ENCODE assay signal across 20 mouse cellular contexts in the genomic region with DNA sequence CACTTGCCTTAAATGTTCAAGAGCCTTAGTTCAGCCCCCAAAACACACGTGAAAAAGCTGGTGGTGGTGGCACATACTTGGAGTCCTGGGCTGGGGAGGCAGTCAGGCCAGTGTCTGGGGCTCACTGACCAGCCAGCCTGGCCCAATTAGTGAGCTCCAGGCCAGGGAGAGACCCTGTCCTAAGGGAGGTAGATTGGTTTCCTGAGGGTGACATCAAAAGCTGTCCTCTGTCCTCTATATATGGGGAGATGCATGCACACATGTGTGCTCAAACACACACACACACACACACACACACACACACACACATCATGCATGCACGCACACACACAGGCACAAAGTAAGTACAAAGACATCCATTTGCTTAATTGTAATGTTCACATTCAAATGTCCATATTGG. TPM values are rescaled to one million over a fixed set of nuclear protein-coding genes. Genes with fewer than 3 reads are reported as not detected.
DNase-seq lines count a peak whose midpoint lies in the region; ATAC-seq and TF ChIP-seq lines count a peak whose summit lies in the region.
"Had no signal": no experiment of that assay in that cellular context is flagged by ENCODE, and none has a peak within 500 bp of the region (broad histone marks: within the 10 kb centered on the region; RNA-seq: fewer than 3 reads in every experiment).

No protein-coding gene starts in this region.

- H3K4me3 ChIP-seq in intestine, embryonic 15.5 days (replicated peaks), result no peak overlapping the region
- H3K4me3 ChIP-seq in intestine, postnatal 0 days (ENCODE audit: low read depth, low read length), result no peak overlapping the region
- H3K4me3 ChIP-seq in hindbrain, embryonic 13.5 days, result no peak overlapping the region
- no peak overlapping the region for H3K4me3 ChIP-seq in midbrain, embryonic 12.5 days
- no peak overlapping the region for H3K4me3 ChIP-seq in neural tube, embryonic 15.5 days (replicated peaks)
- H3K4me3 ChIP-seq: kidney, embryonic 15.5 days; myocyte; stomach, embryonic 15.5 days had no signal

- no peak overlapping the region for H3K4me2 ChIP-seq in intestine, embryonic 15.5 days (replicated peaks)
- no peak overlapping the region for H3K4me2 ChIP-seq in intestine, postnatal 0 days (replicated peaks; ENCODE audit: low read depth)
- H3K4me2 ChIP-seq in hindbrain, embryonic 13.5 days, result peak overlapping the region; percentile 46; the same call in 1 of the 2 replicates
- H3K4me2 ChIP-seq in midbrain, embryonic 12.5 days (replicated peaks), result no peak overlapping the region
- peak overlapping the region; percentile 52 for H3K4me2 ChIP-seq in neural tube, embryonic 15.5 days
- H3K4me2 ChIP-seq: liver, embryonic 11.5 days; stomach, embryonic 15.5 days had no signal

- peak; percentile 16; the same call in 1 of the 2 replicates for ATAC-seq in intestine, embryonic 15.5 days
- ATAC-seq in intestine, postnatal 0 days, result no peak
- peak; percentile 9; the same call in 1 of the 2 replicates for ATAC-seq in hindbrain, embryonic 13.5 days (ENCODE audit: low FRiP score)
- no peak for ATAC-seq in midbrain, embryonic 12.5 days (ENCODE audit: low FRiP score, low read depth)
- ATAC-seq in neural tube, embryonic 15.5 days (ENCODE audit: low FRiP score), result 0 out of 2 replicates have a peak, but pooled peaks have one; percentile 23
- ATAC-seq: activated CD4-positive, CD25-positive, alpha-beta regulatory T cell, adult 4 months had no signal

- no peak for DNase-seq in right cerebral cortex, postnatal 10 days (ENCODE audit: low spot score in 2 of 2)
- DNase-seq in spleen, postnatal 10 days (ENCODE audit: low spot score in 2 of 2), result no peak
- DNase-seq in ovary, adult 18-20 months (ENCODE audit: low spot score), result no peak
- DNase-seq: adrenal gland, postnatal 36 days; cerebellum, adult 9-11 months; thymus, postnatal 25 days had no signal

- no peaks in the 10 kb centered on the region for H3K36me3 ChIP-seq in intestine, embryonic 15.5 days
- no peaks in the 10 kb centered on the region for H3K36me3 ChIP-seq in intestine, postnatal 0 days (ENCODE audit: control insufficient read depth, insufficient read depth)
- H3K36me3 ChIP-seq in hindbrain, embryonic 13.5 days, result no peaks in the 10 kb centered on the region
- no peaks in the 10 kb centered on the region for H3K36me3 ChIP-seq in midbrain, embryonic 12.5 days
- H3K36me3 ChIP-seq in neural tube, embryonic 15.5 days, result no peaks in the 10 kb centered on the region
- H3K36me3 ChIP-seq: kidney, embryonic 15.5 days; stomach, embryonic 15.5 days had no signal

- no peak overlapping the region for H3K9ac ChIP-seq in intestine, embryonic 15.5 days
- no peak overlapping the region for H3K9ac ChIP-seq in intestine, postnatal 0 days (ENCODE audit: low read depth, low read length)
- no peak overlapping the region for H3K9ac ChIP-seq in hindbrain, embryonic 13.5 days
- no peak overlapping the region for H3K9ac ChIP-seq in midbrain, embryonic 12.5 days (replicated peaks)
- H3K9ac ChIP-seq in neural tube, embryonic 15.5 days (replicated peaks), result no peak overlapping the region; the same call in 1 of the 2 replicates
- H3K9ac ChIP-seq: kidney, embryonic 15.5 days; stomach, embryonic 15.5 days had no signal

- H3K9me3 ChIP-seq in intestine, embryonic 15.5 days, result no peaks in the 10 kb centered on the region
- no peaks in the 10 kb centered on the region for H3K9me3 ChIP-seq in intestine, postnatal 0 days (ENCODE audit: control insufficient read depth)
- H3K9me3 ChIP-seq in hindbrain, embryonic 13.5 days, result no peaks in the 10 kb centered on the region
- H3K9me3 ChIP-seq in midbrain, embryonic 12.5 days, result no peaks in the 10 kb centered on the region
- H3K9me3 ChIP-seq in neural tube, embryonic 15.5 days (replicated peaks), result no peaks in the 10 kb centered on the region
- H3K9me3 ChIP-seq: kidney, embryonic 15.5 days; stomach, embryonic 15.5 days had no signal

- no peak overlapping the region for H3K27ac ChIP-seq in intestine, embryonic 15.5 days
- no peak overlapping the region for H3K27ac ChIP-seq in intestine, postnatal 0 days (ENCODE audit: low read depth, low read length)
- peak overlapping the region; percentile 81 for H3K27ac ChIP-seq in hindbrain, embryonic 13.5 days
- peak overlapping the region; percentile 50 for H3K27ac ChIP-seq in midbrain, embryonic 12.5 days (replicated peaks)
- H3K27ac ChIP-seq in neural tube, embryonic 15.5 days (replicated peaks), result peak overlapping the region; percentile 79
- H3K27ac ChIP-seq: kidney, embryonic 15.5 days; stomach, embryonic 15.5 days had no signal

- H3K27me3 ChIP-seq in intestine, embryonic 15.5 days (replicated peaks), result no peaks in the 10 kb centered on the region
- no peaks in the 10 kb centered on the region for H3K27me3 ChIP-seq in intestine, postnatal 0 days (replicated peaks; ENCODE audit: control insufficient read depth, insufficient read depth, low read length)
- H3K27me3 ChIP-seq in hindbrain, embryonic 13.5 days, result 0 out of 2 replicates have a peak, but pooled peaks cover 6% of the 10 kb centered on the region
- H3K27me3 ChIP-seq in midbrain, embryonic 12.5 days, result peaks cover 9% of the 10 kb centered on the region; the same call in 1 of the 2 replicates
- H3K27me3 ChIP-seq in neural tube, embryonic 15.5 days (replicated peaks), result no peaks in the 10 kb centered on the region
- H3K27me3 ChIP-seq: stomach, embryonic 15.5 days had no signal

- H3K4me1 ChIP-seq in intestine, embryonic 15.5 days (replicated peaks), result no peaks in the 10 kb centered on the region; the same call in 1 of the 2 replicates
- H3K4me1 ChIP-seq in intestine, postnatal 0 days (replicated peaks; ENCODE audit: control insufficient read depth, insufficient read depth, low read length), result no peaks in the 10 kb centered on the region
- H3K4me1 ChIP-seq in hindbrain, embryonic 13.5 days (replicated peaks), result peaks cover 21% of the 10 kb centered on the region
- peaks cover 13% of the 10 kb centered on the region for H3K4me1 ChIP-seq in midbrain, embryonic 12.5 days
- H3K4me1 ChIP-seq in neural tube, embryonic 15.5 days, result peaks cover 17% of the 10 kb centered on the region

- WGBS in intestine, embryonic 15.5 days, result 61% methylated on average over 2 of the region's 2 CpGs
- WGBS in intestine, postnatal 0 days, result 56% methylated on average over 2 of the region's 2 CpGs
- 48% methylated on average over 2 of the region's 2 CpGs for WGBS in hindbrain, embryonic 13.5 days
- 48% methylated on average over 2 of the region's 2 CpGs for WGBS in midbrain, embryonic 12.5 days
- 35% methylated on average over 2 of the region's 2 CpGs for WGBS in neural tube, embryonic 15.5 days

- TF ChIP-seq CTCF in intestine, postnatal 0 days (IDR thresholded peaks at IDR 0.05; ENCODE audit: low read depth), result no peak

RNA-seq across cellular contexts. Expression of gene Ncoa5, which starts 9.1 kb away (rescaled TPM):
- 47.4 and 48.8 TPM in 2 replicates for polyA plus RNA-seq in intestine, embryonic 15.5 days (2015; fragmentation: Nextera tagmentation; extraction: Ambion mirVana)
- 11.9 and 13.9 TPM in 2 replicates for polyA plus RNA-seq in intestine, postnatal 0 days (2015; fragmentation: Nextera tagmentation; extraction: Ambion mirVana)
- 119 and 128 TPM in 2 replicates for polyA plus RNA-seq in hindbrain, embryonic 13.5 days (2015; fragmentation: Nextera tagmentation; extraction: Ambion mirVana)
- polyA plus RNA-seq in midbrain, embryonic 12.5 days (2016; fragmentation: Nextera tagmentation; extraction: Ambion mirVana), result 141 and 148 TPM in 2 replicates
- polyA plus RNA-seq in neural tube, embryonic 15.5 days (2015; fragmentation: Nextera tagmentation; extraction: Ambion mirVana), result 85.1 TPM in 2 replicates

RNA-seq across cellular contexts. Expression of gene Cd40, which starts 11.7 kb away (rescaled TPM):
- polyA plus RNA-seq in intestine, embryonic 15.5 days (2015; fragmentation: Nextera tagmentation; extraction: Ambion mirVana), result 8.5 and 9.3 TPM in 2 replicates
- 3.6 and 4.6 TPM in 2 replicates for polyA plus RNA-seq in intestine, postnatal 0 days (2015; fragmentation: Nextera tagmentation; extraction: Ambion mirVana)
- polyA plus RNA-seq in hindbrain, embryonic 13.5 days (2015; fragmentation: Nextera tagmentation; extraction: Ambion mirVana), result 8.1 and 8.6 TPM in 2 replicates
- 4.8 and 6.8 TPM in 2 replicates for polyA plus RNA-seq in midbrain, embryonic 12.5 days (2016; fragmentation: Nextera tagmentation; extraction: Ambion mirVana)
- polyA plus RNA-seq in neural tube, embryonic 15.5 days (2015; fragmentation: Nextera tagmentation; extraction: Ambion mirVana), result 6.9 and 11.0 TPM in 2 replicates

RNA-seq across cellular contexts. Expression of gene 1700025C18Rik, which starts 46.8 kb away (rescaled TPM):
- polyA plus RNA-seq in intestine, embryonic 15.5 days (2015; fragmentation: Nextera tagmentation; extraction: Ambion mirVana), result not detected in 2 replicates
- polyA plus RNA-seq in intestine, postnatal 0 days (2015; fragmentation: Nextera tagmentation; extraction: Ambion mirVana), result not detected in 2 replicates
- not detected in 2 replicates for polyA plus RNA-seq in hindbrain, embryonic 13.5 days (2015; fragmentation: Nextera tagmentation; extraction: Ambion mirVana)
- not detected in 2 replicates for polyA plus RNA-seq in midbrain, embryonic 12.5 days (2016; fragmentation: Nextera tagmentation; extraction: Ambion mirVana)
- polyA plus RNA-seq in neural tube, embryonic 15.5 days (2015; fragmentation: Nextera tagmentation; extraction: Ambion mirVana), result not detected in 2 replicates
- polyA plus RNA-seq: activated CD4-positive, CD25-positive, alpha-beta regulatory T cell, adult 4 months; gonadal fat pad, adult 2 months; heart, embryonic 14.5 days; kidney, embryonic 15.5 days; liver, embryonic 11.5 days; lung, embryonic 16.5 days; myocyte; small intestine, adult 2 months; stomach, embryonic 15.5 days had no signal

Comparison
In these comparisons a context has a peak if more than half of its experiments do, and no peak if none do; other contexts are left out.
1. ATAC-seq: peak in intestine, embryonic 15.5 days (single experiment), hindbrain, embryonic 13.5 days (single experiment) and neural tube, embryonic 15.5 days (single experiment); none in intestine, postnatal 0 days (single experiment) and midbrain, embryonic 12.5 days (single experiment).
2. H3K27ac ChIP-seq: peak in hindbrain, embryonic 13.5 days (single experiment), midbrain, embryonic 12.5 days (single experiment) and neural tube, embryonic 15.5 days (single experiment); none in intestine, embryonic 15.5 days (single experiment) and intestine, postnatal 0 days (single experiment).
3. H3K4me2 ChIP-seq: peak in hindbrain, embryonic 13.5 days (single experiment) and neural tube, embryonic 15.5 days (single experiment); none in intestine, embryonic 15.5 days (single experiment), intestine, postnatal 0 days (single experiment) and midbrain, embryonic 12.5 days (single experiment).